Mouse (Mus musculus) brain, embryonic 14.5 days (tissue): Measurements from ENCODE around the gene Rnd1.

ENCODE experiments used
- CTCF ChIP-seq: fragments of 200-500 bp; IDR thresholded peaks from 2 replicates; pipeline ENCODE4 v1.5.1; 2012; ENCODE audit warnings: inconsistent platforms, mild to moderate bottlenecking, moderate library complexity, borderline replicate concordance; ENCODE audit not compliant: insufficient read depth, insufficient read length; ENCODE audit errors: extremely low read depth
- POLR2A ChIP-seq: fragments of 200-500 bp; IDR thresholded peaks from 2 replicates; pipeline ENCODE4 v1.6.1; 2012; ENCODE audit warnings: mild to moderate bottlenecking, inconsistent platforms, borderline replicate concordance; ENCODE audit not compliant: poor library complexity, insufficient read depth, insufficient read length, severe bottlenecking; ENCODE audit errors: extremely low read depth

DNA sequence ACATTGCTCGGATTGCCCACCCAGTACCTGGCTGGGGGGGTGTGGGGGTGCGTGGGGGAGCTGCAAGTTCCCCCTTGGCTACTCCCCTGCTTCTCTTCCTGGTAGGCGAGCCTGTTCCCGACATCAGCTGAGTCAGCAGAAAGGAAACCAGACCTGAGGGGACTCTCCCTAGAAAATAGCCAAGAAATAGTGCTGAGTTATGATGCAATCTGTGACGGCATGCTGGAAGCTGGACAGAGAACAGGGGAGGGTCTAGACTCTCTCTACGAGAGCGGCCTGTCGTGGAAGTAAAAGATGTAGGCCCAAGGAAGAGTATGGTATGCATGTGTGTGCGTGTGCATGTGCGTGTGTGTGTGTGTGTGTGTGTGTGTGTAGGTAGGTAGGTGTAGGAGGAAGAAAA, 5.9 kb upstream of the Rnd1 start:
- TF ChIP-seq POLR2A (no peak), CTCF (no peak)
